8 mouse cellular contexts compared by ENCODE assay signal in genomic region chr3:89183959-89184315, GRCm38 (mm10). TPM values are rescaled to one million over a fixed set of nuclear protein-coding genes. Genes with fewer than 3 reads are reported as not detected.
DNase-seq lines count a peak whose midpoint lies in the region; ATAC-seq and TF ChIP-seq lines count a peak whose summit lies in the region.

No protein-coding gene starts in this region.

- no peaks in the 10 kb centered on the region for H3K9me3 ChIP-seq in heart, embryonic 16.5 days (replicated peaks; ENCODE audit: control insufficient read depth, low read length)
- no peaks in the 10 kb centered on the region for H3K9me3 ChIP-seq in midbrain, embryonic 12.5 days

- 81% methylated on average over 6 of the region's 6 CpGs for WGBS in heart, embryonic 16.5 days
- 79% methylated on average over 6 of the region's 6 CpGs for WGBS in midbrain, embryonic 12.5 days

- H3K36me3 ChIP-seq in heart, embryonic 16.5 days (ENCODE audit: control insufficient read depth, insufficient read depth) = peaks cover 27% of the 10 kb centered on the region; the same call in 1 of the 2 replicates
- H3K36me3 ChIP-seq in midbrain, embryonic 12.5 days = peaks cover 41% of the 10 kb centered on the region

- no peak for ATAC-seq in heart, embryonic 16.5 days (replicated peaks; ENCODE audit: extremely low read depth, insufficient read depth, low FRiP score)
- no peak for ATAC-seq in midbrain, embryonic 12.5 days (ENCODE audit: low FRiP score, low read depth)

- H3K4me3 ChIP-seq in cortical plate, adult 2 months (ENCODE audit: insufficient read depth, low read length) = peak overlapping the region; percentile 59
- peak overlapping the region; percentile 85 for H3K4me3 ChIP-seq in heart, embryonic 16.5 days (ENCODE audit: low read length)
- peak overlapping the region; percentile 62 for H3K4me3 ChIP-seq in midbrain, embryonic 12.5 days

- H3K9ac ChIP-seq in heart, embryonic 16.5 days (ENCODE audit: low read length) = peak overlapping the region; percentile 90
- peak overlapping the region; percentile 88 for H3K9ac ChIP-seq in midbrain, embryonic 12.5 days (replicated peaks)

- DNase-seq in layer of hippocampus, postnatal 14 days (ENCODE audit: low spot score in 2 of 2) = peak; percentile 50 to 52
- no peak for DNase-seq in layer of hippocampus, adult 11-12 months (ENCODE audit: low spot score)
- DNase-seq in testis, postnatal 10 days (ENCODE audit: low spot score) = no peak
- no peak for DNase-seq in kidney, adult 11 months
- DNase-seq in adrenal gland, postnatal 14 days = no peak

- peak overlapping the region; percentile 99 for H3K4me2 ChIP-seq in heart, embryonic 16.5 days (ENCODE audit: low read depth, low read length)
- H3K4me2 ChIP-seq in midbrain, embryonic 12.5 days (replicated peaks) = peak overlapping the region; percentile 96

- no peak for TF ChIP-seq CTCF in cortical plate, adult 2 months (IDR thresholded peaks at IDR 0.05; ENCODE audit: extremely low read depth, insufficient read depth, low read length)

- peak overlapping the region; percentile 29; the same call in 1 of the 2 replicates for H3K27ac ChIP-seq in cortical plate, adult 2 months (ENCODE audit: insufficient read depth, low read length)
- no peak overlapping the region for H3K27ac ChIP-seq in heart, embryonic 16.5 days (ENCODE audit: low read length)
- no peak overlapping the region for H3K27ac ChIP-seq in midbrain, embryonic 12.5 days (replicated peaks)

- H3K27me3 ChIP-seq in heart, embryonic 16.5 days (ENCODE audit: control insufficient read depth, insufficient read depth, low read length) = no peaks in the 10 kb centered on the region
- H3K27me3 ChIP-seq in midbrain, embryonic 12.5 days = peaks cover 18% of the 10 kb centered on the region

- H3K4me1 ChIP-seq in cortical plate, adult 2 months (ENCODE audit: control insufficient read depth, insufficient read depth, low read length) = no peaks in the 10 kb centered on the region
- peaks cover 16% of the 10 kb centered on the region for H3K4me1 ChIP-seq in heart, embryonic 16.5 days (ENCODE audit: control insufficient read depth, insufficient read depth, low read length)
- peaks cover 48% of the 10 kb centered on the region for H3K4me1 ChIP-seq in midbrain, embryonic 12.5 days

- no peak for TF ChIP-seq POLR2A in cortical plate, adult 2 months (IDR thresholded peaks at IDR 0.05; ENCODE audit: extremely low read depth, insufficient read depth, low read length)

RNA-seq across cellular contexts. Expression of gene Fam189b, which starts 1.0 kb away (rescaled TPM):
- total RNA-seq in layer of hippocampus, postnatal 14 days (2021) = 10 to 100 TPM; 68.1 to 72.0 TPM
- 84.1 and 86.2 TPM in 2 replicates for polyA plus RNA-seq in cortical plate, adult 2 months (2012; rRNA removed)
- 17.7 TPM in 2 replicates for polyA plus RNA-seq in heart, embryonic 16.5 days (2015; fragmentation: Nextera tagmentation; extraction: Ambion mirVana)
- 29.5 and 30.3 TPM in 2 replicates for polyA plus RNA-seq in midbrain, embryonic 12.5 days (2016; fragmentation: Nextera tagmentation; extraction: Ambion mirVana)
- total RNA-seq in adrenal gland, postnatal 14 days (2021) = 15.0 and 21.1 TPM in 2 replicates

RNA-seq across cellular contexts. Expression of gene Scamp3, which starts 6.7 kb away (rescaled TPM):
- total RNA-seq in layer of hippocampus, postnatal 14 days (2021) = 10 to 100 TPM; 74.5 to 75.6 TPM
- 94.5 and 95.7 TPM in 2 replicates for polyA plus RNA-seq in cortical plate, adult 2 months (2012; rRNA removed)
- polyA plus RNA-seq in heart, embryonic 16.5 days (2015; fragmentation: Nextera tagmentation; extraction: Ambion mirVana) = 89.5 and 93.9 TPM in 2 replicates
- 94.2 and 97.1 TPM in 2 replicates for polyA plus RNA-seq in midbrain, embryonic 12.5 days (2016; fragmentation: Nextera tagmentation; extraction: Ambion mirVana)
- total RNA-seq in adrenal gland, postnatal 14 days (2021) = 75.4 and 76.9 TPM in 2 replicates

RNA-seq across cellular contexts. Expression of gene Gba, which starts 18.8 kb away (rescaled TPM):
- 10 to 100 TPM; 64.1 to 68.8 TPM for total RNA-seq in layer of hippocampus, postnatal 14 days (2021)
- 85.1 and 86.1 TPM in 2 replicates for polyA plus RNA-seq in cortical plate, adult 2 months (2012; rRNA removed)
- 33.2 and 33.3 TPM in 2 replicates for polyA plus RNA-seq in heart, embryonic 16.5 days (2015; fragmentation: Nextera tagmentation; extraction: Ambion mirVana)
- 42.4 and 45.8 TPM in 2 replicates for polyA plus RNA-seq in midbrain, embryonic 12.5 days (2016; fragmentation: Nextera tagmentation; extraction: Ambion mirVana)
- total RNA-seq in adrenal gland, postnatal 14 days (2021) = 52.4 and 57.5 TPM in 2 replicates

RNA-seq across cellular contexts. Expression of gene Clk2, which starts 19.3 kb away (rescaled TPM):
- total RNA-seq in layer of hippocampus, postnatal 14 days (2021) = 10 to 100 TPM; 46.2 to 47.0 TPM
- polyA plus RNA-seq in cortical plate, adult 2 months (2012; rRNA removed) = 68.0 and 73.0 TPM in 2 replicates
- polyA plus RNA-seq in heart, embryonic 16.5 days (2015; fragmentation: Nextera tagmentation; extraction: Ambion mirVana) = 15.9 and 17.9 TPM in 2 replicates
- 42.3 and 46.5 TPM in 2 replicates for polyA plus RNA-seq in midbrain, embryonic 12.5 days (2016; fragmentation: Nextera tagmentation; extraction: Ambion mirVana)
- total RNA-seq in adrenal gland, postnatal 14 days (2021) = 50.3 and 69.1 TPM in 2 replicates

RNA-seq across cellular contexts. Expression of gene Hcn3, which starts 23.9 kb away (rescaled TPM):
- total RNA-seq in layer of hippocampus, postnatal 14 days (2021) = 10 to 100 TPM; 13.0 to 24.5 TPM
- 14.2 and 14.5 TPM in 2 replicates for polyA plus RNA-seq in cortical plate, adult 2 months (2012; rRNA removed)
- 0.70 and 0.76 TPM in 2 replicates for polyA plus RNA-seq in heart, embryonic 16.5 days (2015; fragmentation: Nextera tagmentation; extraction: Ambion mirVana)
- 17.1 and 22.0 TPM in 2 replicates for polyA plus RNA-seq in midbrain, embryonic 12.5 days (2016; fragmentation: Nextera tagmentation; extraction: Ambion mirVana)
- 3.3 and 5.3 TPM in 2 replicates for total RNA-seq in adrenal gland, postnatal 14 days (2021)

Comparison
In these comparisons a context has a peak if more than half of its experiments do, and no peak if none do; other contexts are left out.
1. DNase-seq: peak in layer of hippocampus, postnatal 14 days (2 of 2); none in layer of hippocampus, adult 11-12 months (single experiment), testis, postnatal 10 days (single experiment), kidney, adult 11 months (single experiment) and adrenal gland, postnatal 14 days (single experiment).
2. Peak in every context shown above with its lines, with median percentiles within 50 percentile points of each other: H3K4me3 ChIP-seq.